Mouse (Mus musculus) B cell, adult 2 months (primary cell): ENCODE measurements around the gene Bspry.
"Not testable (repeated sequence)": the region's sequence is repeated elsewhere in the genome, so short reads cannot be mapped to it uniquely, and the experiment has no call there.

Experiments
- DNase-seq, 2 experiments: peaks; one replicate each; pipeline ENCODE4 v3.0.0; 2022

Gene Bspry

DNA sequence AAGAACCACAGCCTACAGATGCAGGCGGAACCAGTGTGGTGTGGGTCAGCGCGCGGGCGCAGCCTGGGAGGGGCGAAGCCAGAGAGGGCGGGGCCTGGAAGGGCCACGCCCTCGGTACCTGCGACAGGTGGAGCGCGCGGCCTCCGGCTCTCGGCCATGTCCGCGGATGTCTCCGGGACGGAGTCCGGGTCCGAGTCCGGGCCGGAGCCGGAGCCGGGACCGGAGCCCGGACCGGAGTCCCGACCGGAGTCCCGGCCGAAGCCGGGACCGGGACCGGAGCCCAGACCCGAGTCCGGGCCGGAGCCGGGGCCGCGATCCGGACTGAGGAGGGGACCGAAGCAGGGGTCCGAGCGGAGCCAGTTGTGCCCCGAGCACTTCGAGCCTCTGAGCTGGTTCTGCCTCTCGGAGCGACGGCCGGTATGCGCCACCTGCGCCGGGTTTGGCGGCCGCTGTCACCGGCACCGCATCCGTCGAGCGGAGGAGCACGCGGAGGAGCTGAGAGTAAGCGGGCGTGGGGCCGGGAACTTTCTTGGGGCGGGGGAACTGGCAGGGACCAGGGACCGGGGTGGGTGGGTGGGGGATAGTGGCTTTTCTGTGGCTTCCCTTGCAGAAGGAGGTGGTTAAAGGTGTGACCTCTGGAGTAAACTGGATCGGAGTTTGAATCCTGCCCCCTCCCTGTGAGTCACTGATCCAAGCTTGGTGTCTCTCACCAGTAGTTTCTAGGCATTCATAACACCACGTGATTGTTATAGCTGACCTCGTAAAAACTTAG lies at the start of gene Bspry:
Bspry (plus strand) TSS at position 117 of the 772 bp plus-strand sequence.
- DNase-seq = peak; percentile 70 to 71

DNA sequence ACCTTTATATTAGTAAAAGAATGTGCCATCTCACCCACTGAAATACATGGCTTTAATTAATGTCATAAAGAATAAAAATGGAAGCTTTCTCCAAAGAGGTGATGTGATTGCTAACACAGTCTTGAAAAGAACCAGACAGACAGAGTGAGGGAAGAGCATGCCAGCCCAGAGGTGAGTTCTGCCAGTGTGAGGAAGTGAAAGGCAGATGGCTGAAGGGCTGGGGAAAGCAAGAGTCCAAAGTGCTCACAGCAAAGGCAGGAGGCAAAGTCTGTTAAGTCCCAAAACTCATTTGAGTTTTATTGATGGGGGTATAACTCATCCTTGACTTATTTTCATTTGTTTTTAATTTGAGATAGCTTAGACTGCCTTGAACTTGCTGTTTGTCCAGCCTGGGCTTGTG lies 49.2 kb upstream of the Bspry start:
- DNase-seq = no peak

DNA sequence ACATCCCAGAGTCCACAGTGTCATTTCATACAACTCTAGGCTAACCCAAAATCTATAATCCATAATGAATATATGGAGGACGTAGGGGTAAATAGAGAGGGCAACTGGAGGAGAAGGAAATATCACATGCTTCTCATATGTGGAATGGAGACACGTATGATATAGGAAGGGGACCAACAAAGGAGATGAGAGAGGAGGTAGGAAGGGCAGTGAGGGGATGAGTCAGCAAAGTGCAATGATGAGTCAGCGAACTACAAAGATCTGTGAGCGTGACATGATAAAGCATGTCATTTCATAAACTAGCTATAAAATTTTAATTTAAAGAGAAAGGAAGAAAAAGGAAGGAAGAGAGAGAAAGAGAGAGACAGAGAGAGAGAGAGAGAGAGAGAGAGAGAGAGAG lies 48.3 kb upstream of the Bspry start:
- no peak for DNase-seq

DNA sequence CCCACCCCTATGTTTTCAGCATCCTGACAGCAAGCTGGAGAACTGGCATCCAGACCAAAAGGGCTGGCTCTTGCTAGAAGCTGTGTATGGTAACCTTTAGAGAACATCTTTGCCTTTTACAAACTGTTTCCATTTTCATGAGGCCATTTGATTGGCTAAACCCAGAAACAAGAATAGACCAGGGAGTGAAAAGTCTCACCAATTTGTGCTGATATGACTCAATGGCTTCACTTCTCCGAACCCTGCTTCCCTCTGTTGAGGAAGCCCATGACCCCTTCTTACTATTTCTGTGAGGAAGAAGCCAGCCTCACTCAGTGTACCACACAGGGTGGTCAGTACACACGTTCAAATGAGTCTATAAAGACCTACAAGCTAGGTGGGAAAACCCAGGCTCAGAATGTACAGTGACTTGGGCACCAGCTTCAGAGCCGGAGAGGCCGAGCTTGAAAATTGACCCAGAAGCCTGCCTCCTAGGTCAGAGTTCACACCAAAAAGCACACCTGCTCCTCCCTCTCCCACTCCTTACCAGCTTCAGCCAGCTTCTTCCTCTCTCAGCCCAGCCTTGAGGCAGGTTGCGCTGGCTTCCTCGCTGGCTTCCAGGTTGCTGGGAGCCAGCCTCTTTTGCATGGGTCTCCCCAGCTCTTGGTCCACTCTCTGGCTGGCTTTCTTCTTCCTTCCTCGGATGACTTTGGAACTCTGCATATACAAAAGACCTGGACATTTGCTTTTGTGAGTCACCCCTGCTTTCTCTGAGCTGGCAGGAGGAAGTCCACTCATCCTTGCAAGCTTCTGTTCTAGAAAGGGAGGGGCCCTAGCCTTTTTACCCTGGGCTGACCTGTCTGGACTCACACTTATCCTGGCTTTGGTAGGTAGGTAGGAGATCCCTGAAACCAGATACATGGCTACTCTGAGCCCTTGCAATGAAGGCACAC lies 45.6 kb upstream of the Bspry start:
- DNase-seq = no peak

DNA sequence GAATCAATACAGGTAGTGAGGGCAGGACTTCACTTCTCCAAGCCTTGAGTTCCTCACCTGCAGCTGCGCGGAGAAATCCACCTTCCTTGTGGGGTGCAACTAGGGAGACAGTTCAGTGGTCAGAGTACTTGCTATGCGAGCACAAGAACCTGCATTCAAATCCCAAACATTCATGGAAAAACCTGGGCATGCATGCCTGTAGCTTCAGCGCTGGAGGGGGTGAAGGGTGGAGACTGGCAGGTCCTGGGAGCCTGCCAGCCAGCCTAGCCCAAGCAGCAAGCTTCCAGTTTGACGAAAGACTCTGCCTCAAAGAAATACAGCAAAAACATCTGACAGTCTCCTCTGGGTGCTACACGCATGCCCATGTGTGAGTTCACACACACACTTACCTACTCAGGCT lies 44.8 kb upstream of the Bspry start, which contains the start of gene Rnf183:
Rnf183 (minus strand) TSS at position 172 of the 400 bp plus-strand sequence.
- no peak for DNase-seq

DNA sequence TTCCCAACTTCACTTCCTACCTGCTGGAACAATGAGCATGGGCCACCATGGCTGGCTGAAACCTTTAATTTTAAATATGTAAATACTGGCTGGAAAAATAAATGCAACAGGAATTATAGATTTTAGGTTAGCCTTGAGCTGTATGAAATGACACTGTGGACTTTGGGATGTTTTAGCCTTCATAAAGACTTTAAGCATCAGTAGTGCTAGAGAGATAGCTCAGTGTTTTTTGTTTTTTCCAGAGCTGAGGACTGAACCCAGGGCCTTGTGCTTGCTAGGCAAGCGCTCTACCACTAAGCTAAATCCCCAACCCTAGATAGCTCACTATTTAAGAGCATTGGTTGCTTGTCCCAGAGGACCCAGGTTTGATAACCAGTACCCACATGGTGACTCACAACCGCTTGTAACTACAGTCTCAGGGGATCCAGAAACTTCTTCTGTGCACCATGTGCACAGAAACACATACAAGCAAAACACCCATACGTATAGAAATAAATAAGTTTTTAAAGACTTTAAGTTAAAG lies 42.5 kb upstream of the Bspry start:
- DNase-seq = no peak

DNA sequence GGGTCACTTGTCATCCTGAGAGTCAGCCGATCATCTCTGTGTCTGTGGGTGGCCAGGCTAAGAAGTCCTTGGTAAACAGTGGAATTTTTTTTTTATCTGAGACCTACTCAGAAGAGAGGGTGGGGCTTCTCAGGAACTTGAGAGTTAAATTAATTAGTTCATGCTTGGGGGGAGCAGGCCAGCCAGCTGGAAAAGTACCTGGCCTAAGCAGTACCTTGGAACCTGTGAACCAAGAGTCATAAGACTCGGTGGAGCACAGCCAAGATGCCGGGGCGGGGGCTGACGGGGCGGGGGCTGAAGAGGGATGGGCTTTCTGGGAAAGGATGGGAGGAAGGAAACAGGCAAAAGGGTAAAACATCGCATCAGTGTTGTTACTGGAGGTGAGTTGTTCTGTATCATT lies 42.0 kb upstream of the Bspry start:
- no peak for DNase-seq

DNA sequence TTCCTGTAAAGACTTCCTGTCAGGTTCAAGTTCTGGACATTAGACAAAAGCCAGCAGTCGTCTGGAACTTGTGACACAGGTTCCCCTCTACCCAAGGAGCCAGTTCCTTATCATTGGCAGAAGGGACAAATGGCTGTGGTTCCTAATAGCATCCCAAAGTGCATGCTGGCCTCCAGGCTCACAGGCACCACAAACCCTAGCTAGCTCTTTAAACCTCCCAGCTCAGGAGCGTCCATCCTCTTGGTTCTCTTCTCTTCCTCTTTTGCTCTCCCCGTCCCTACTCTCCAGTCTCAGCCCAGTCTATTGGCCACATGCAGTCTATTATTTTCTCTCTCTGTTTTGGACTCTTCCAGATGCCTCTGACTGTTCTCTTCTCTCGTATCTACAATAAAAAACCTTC lies 40.1 kb upstream of the Bspry start:
- no peak for DNase-seq

DNA sequence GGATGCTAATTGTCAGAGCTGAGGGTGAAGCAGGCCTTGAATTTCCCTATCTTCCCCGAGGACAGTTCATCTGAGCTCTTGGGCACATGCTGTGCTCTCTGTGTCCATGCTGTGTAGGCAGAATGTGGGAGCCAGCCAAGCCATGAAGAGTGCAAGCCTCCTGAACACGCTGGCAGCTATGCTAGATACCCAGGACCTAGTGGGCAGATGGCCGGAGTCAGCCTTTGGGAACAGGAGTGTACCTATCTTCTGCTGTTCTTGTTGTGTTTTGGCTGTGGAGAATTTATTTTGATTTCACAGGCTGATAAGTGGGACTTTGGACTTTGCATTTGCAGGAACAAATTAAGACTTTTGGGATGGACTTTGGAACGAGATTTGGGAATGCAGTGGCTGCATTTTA lies 39.3 kb upstream of the Bspry start:
- no peak for DNase-seq

DNA sequence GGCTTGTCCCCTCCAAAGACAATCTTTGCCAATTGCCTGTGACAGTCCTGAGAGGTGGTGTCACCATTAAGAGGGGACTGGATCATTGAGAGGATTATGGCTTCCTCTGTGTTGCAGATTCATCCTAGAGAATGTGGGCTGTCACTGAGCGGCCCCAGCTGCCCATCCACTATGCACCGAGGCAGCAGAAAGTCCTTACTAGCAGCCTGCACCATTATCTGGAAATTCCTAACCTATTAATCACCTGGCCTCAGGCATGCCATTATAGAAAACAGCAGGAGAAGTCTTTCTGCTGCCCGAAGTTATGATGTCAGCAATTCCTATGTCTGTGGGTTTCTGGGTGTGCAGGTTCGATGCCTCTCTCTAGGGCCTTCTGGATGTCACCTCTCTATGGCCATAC lies 38.9 kb upstream of the Bspry start:
- DNase-seq = no peak

DNA sequence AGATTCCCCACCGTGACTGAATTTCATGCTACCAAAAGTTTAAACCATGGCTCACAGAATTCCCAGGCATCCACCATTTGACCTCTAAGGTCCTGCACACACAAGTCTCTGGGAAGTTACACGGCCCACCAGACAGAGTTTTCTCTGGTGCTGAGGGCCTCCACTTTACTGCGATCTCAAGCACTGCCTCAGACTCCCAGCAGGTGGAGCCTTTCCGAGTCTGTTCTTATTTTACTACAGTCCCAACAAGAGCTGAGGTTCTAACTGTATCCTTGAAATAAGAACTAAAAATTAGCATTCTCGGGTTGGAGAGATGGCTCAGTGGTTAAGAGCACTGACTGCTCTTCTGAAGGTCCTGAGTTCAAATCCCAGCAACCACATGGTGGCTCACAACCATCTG lies 24.9 kb upstream of the Bspry start:
- DNase-seq = peak; percentile 52 to 57

DNA sequence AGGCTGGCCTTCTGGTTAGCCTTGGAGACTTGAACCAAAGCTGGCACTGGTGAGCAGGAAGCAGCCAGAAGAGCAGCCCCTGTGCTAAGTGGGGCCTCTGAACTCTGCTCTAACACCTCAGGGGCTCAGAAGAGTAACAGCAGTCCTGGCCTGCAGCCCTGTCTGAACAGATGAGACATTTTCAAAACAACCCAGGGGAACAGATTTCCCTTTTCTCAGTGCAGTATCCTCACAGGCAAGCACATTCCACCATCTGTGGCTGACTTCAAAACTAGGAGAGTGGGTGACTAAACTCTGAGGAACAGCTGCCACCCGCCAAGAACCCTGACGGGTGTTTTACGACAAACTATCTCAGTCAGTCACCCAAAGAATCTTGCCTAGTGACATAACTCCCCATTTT lies 20.8 kb upstream of the Bspry start:
- no peak for DNase-seq

DNA sequence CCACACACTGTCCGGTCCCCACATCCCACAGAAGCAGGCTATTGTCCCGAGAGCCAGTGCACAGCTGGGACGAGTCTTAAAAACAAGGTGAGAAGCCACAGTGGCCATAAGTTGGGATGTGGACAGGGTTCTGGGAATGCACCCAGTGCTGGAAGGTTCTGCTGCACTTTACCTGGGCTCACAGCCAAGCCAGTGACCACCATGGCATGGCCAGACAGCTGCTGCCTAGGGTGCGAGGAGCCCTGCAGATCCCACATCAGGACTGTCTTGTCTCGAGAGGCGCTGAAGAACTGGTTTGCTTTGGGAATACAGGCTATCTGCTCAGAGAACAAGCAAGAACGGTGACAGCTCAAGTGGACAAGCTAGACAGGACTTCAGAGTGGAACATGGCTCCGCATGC lies 19.5 kb upstream of the Bspry start:
- DNase-seq = no peak

DNA sequence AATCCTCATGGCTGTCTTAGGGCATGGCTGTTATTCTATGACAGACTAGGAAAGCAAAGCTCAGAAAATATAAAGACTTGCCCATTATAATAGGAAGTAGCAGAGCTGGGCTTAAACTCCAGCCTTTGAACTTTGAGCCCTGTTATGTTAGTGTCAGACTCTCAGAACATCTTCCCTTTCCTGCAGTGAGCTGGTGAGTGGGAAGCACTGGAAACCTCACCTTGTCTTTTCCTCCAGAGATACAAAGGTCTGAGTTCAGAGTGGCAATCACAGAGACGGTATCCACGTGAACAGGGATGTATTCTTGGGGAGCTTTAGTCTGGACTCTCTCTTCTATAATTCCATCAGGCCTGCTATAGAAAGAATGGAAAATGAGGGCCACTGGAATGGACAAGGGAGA lies 16.7 kb upstream of the Bspry start:
- DNase-seq = no peak

DNA sequence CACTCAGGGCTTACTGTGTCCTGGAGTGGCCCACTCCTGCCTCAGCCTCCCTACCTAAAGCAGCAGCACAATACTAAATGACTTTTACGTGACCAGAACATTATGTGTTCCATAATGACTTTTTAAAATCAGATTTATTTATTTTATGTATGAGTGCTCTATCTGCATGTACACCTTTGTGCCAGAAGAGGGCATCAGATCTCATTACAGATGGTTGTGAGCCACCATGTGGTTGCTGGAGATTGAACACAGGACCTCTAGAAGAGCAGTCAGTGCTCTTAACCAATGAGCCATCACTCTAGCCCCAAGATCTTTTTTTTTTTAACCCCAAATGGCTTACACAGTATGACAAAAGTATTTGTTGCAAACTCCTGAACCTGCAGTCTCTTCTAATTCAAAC lies 11.7 kb upstream of the Bspry start:
- DNase-seq = peak; percentile 9 to 23

DNA sequence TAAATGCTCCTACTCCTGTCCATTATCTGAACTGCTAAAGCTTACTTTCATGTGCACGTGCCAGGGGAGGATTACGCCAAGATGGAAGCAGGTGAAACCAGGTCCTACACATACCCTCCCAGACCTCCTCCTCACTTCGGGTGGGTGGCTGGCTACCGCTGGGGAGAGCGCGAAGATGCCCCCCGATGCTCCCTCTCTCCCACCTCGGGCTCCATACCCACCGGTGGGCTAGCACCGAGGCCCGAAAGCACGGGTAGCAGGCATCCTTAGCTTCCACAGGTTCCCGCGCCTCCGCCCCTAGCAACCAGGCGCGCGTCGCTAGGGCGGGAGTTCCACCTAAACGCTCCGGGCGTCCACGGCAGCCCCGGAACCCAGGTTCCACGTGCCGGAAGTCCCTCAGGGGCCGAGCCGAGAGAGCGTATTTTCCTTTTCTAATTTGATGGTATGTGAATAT lies 9.2 kb upstream of the Bspry start, which contains the start of gene Wdr31:
Wdr31 (minus strand) TSS at position 299 of the 454 bp plus-strand sequence.
- peak; percentile 87 to 88 for DNase-seq

DNA sequence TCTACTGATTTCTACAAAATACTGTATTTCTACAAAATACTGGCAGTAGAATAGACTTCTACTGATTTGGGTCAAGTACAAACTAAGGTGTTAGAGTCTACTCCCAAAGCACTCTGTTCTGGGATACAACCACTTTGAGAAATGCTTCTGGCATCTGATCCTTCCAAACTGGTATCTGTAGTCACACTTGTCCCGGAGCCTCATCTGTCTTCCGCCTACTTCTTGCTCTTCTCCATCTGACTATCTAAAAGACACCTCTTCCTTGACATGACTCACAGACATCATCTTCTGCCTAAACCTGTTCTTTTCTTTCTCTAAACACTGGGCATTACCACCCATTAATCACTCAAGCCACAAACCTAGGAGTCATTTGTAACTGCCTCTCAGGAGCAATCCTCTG lies 7.8 kb upstream of the Bspry start:
- no peak for DNase-seq

DNA sequence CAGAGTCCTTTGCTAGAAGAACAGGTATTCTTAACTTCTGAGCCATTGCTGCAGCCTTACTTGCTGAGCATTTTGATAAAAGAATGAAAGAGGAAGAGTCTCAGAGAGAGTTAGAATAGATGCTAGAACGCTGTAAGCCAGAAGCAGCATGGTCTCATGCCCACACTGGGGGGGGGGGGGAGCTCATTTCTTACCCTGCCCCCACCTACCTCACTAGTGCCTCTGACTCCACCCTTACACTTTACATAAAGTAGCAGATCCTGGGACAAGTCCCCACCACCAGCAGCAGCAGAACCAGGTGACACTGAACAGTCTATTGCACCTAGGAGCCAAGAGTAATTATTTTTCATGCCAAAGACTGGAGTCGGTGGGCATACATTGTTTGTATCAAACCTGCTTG lies 4.7 kb upstream of the Bspry start:
- no peak for DNase-seq

DNA sequence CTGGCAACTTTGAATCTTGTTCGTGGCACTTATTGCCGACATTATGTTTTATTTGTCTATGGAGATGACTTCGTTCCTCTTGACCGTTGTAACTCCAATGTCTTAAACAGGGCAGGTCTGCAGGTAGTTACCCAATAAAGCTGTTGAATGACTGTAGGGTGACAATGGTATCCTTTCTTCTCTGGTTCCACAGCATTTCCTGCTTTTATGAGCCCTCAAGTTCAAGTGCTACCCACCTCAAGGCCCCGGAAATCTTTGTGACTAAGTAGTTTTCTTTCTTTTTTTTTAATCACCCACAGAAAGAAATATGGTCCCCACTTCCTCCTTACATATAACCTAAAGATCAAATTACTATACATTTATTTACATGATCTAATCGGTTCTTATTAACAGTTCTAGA lies 4.1 kb upstream of the Bspry start:
- DNase-seq = no peak

DNA sequence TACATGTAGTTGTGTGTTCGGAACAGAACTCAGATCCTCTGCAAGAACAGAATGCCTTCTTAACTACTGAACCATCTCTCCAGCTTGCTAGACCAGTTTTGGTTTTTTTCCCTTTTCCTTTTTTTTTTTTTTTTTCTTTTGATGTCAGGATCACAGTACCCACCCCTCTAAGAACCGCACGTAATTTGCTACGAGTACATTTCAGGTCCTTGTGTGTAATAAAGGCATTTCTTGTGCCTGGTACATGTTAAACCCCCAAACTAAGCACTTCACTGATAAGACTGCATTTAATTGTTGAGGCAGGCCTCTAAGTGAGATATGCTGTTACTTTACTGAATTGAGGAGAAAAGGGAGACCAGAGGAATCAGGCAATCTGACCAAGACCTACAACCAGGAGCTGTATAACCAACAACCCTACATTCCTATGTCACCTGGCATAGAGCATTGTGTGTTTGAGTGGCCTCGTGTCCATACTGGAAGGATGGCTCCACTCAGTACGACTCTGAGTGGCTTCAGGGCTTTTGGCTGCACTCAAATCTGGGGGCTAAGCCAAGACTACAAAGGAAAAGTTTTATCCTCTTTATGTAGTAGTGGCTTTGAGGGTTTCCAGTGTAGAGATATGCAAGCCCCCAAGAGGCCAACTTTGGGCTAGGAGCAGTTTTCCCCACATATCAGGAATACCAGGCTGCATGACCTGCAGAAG lies 2.2 kb upstream of the Bspry start:
- no peak for DNase-seq

DNA sequence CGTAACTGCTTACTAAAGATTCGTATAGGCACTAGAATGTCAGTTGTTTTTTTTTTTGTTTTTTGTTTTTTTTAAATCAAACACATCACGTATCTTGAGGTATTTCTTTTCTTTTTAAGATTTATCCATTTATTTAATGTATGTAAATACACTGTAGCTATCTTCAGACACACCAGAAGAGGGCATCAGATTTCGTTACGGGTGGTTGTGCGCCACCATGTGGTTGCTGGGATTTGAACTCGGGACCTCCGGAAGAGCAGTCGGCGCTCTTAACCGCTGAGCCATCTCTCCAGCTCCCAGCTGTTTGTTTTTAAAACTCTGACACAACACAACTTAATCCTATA lies 288 bp upstream of the Bspry start:
- not testable (repeated sequence) for DNase-seq

DNA sequence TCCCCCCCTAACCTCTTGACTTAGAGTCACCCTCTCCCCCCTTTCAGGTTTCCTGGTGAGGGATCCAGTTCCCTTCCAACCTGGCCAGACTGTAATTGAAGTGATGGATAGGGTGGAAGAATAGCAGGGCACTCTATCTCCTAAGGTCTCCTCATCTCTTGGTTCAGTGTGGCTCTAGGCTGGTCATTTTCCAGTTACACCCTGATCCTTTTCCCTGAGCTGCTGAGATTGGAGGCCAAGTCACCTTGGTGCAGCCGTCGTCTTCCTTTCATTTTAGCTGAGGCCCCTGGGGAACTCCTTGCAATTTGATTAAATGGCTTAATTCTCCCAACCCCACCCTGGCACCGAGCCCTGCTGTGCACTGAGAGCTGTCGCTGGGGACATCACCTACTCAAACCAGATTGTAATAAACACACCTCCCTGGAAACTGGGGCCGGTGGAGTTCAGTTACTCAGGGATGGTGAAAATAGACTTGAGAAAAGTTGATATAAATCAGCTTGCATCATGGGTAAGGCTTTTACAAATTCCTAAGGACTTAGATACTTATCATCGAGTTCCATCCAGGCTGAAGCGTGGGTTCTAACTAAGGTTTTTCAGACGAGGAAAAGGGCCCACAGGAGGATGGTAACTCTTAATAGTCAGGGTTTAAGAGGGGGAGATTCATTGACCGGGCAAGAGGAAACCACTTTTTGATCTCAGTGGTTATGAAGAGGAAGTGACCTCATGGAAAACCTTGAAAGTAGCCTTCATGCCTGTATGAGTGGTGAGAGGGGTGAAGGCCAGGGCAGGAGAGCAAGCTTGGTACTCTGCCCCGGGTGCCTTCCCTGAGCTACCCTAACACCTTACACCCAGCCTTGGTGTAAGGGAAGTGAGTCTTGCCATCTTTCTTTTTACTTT lies 1.1 kb downstream of the Bspry start:
- peak; percentile 58 to 69 for DNase-seq
